Mouse (Mus musculus) liver, embryonic 14.5 days (tissue): ENCODE data around the gene Prkd3. TPM values are rescaled to one million over a fixed set of nuclear protein-coding genes. Genes with fewer than 3 reads are reported as not detected.

Experiments
- ATAC-seq: fragments of 200-750 bp; cut with Nextera tagmentation; 2 replicates; pipeline ENCODE4 v1.8.0; 2017; ENCODE audit warnings: moderate number of reproducible peaks, mild to moderate bottlenecking, moderate library complexity; ENCODE audit not compliant: insufficient read depth
- DNase-seq, 3 experiments: peaks; one replicate each; pipeline ENCODE4 v3.0.0-alpha.2; 2012 to 2013; ENCODE audit warnings: low read depth in 3 of 3, low spot score in 3 of 3
- H3K27ac ChIP-seq: fragments of 300-500 bp; sonication (generic); 2 replicates; pipeline ENCODE4 v1.5.1; 2014; ENCODE audit warnings: moderate library complexity, mild to moderate bottlenecking, control low read depth, inconsistent platforms
- H3K27me3 ChIP-seq: fragments of 300-500 bp; sonication (generic); 2 replicates; pipeline ENCODE4 v1.6.1; 2014; ENCODE audit warnings: mild to moderate bottlenecking, low read length, moderate library complexity; ENCODE audit not compliant: control insufficient read depth, insufficient read depth
- H3K36me3 ChIP-seq: fragments of 300-500 bp; sonication (generic); replicated peaks from 2 replicates; pipeline ENCODE4 v1.6.1; 2014; ENCODE audit warnings: low read depth; ENCODE audit not compliant: control insufficient read depth, insufficient read depth
- H3K4me1 ChIP-seq, 2 experiments: fragments of 200-500 bp in 1 of 2; fragments of 300-500 bp in 1 of 2; sonication (generic) in 1 of 2; replicated peaks; 2 replicates each; pipeline ENCODE4 v1.6.1; 2012 to 2014; ENCODE audit warnings: antibody characterized with exemption in 1 of 2, inconsistent platforms in 1 of 2, low read length in 1 of 2; ENCODE audit not compliant: control insufficient read depth in 2 of 2, insufficient read depth in 2 of 2
- H3K4me2 ChIP-seq: fragments of 300-500 bp; sonication (generic); 2 replicates; pipeline ENCODE4 v1.6.1; 2014; ENCODE audit warnings: low read depth, mild to moderate bottlenecking, control low read depth, moderate library complexity
- H3K4me3 ChIP-seq, 2 experiments: fragments of 200-500 bp in 1 of 2; fragments of 300-500 bp in 1 of 2; sonication (generic) in 1 of 2; 2 replicates each; pipeline ENCODE4 v1.5.1; 2012 to 2014; ENCODE audit warnings: low read depth in 2 of 2, low read length in 2 of 2, mild to moderate bottlenecking in 2 of 2, control low read depth in 1 of 2, inconsistent platforms in 1 of 2, moderate library complexity in 1 of 2; ENCODE audit not compliant: insufficient read depth in 1 of 2
- H3K9ac ChIP-seq: fragments of 300-500 bp; sonication (generic); replicated peaks from 2 replicates; pipeline ENCODE4 v1.6.1; 2014; ENCODE audit warnings: mild to moderate bottlenecking, control low read depth, moderate library complexity
- H3K9me3 ChIP-seq: fragments of 300-500 bp; sonication (generic); 2 replicates; pipeline ENCODE4 v1.6.1; 2016; ENCODE audit warnings: low read length, mixed read lengths; ENCODE audit not compliant: control insufficient read depth
- CTCF ChIP-seq: IDR thresholded peaks from 2 replicates; pipeline ENCODE4 v1.5.1; 2016; ENCODE audit warnings: antibody characterized with exemption, low read depth, control low read depth
- EP300 ChIP-seq: IDR thresholded peaks from 2 replicates; pipeline ENCODE4 v1.6.1; 2016; ENCODE audit warnings: antibody characterized with exemption, low read depth
- WGBS: fragments of 180-500 bp; shearing (Covaris S2); extraction: QIAGEN DNeasy Blood & Tissue Kit; methylation state at CpG from one replicate; pipeline ENCODE4 v1.1.7; 2014; ENCODE audit not compliant: insufficient replicate concordance; 5-methylcytosine and 5-hydroxymethylcytosine counted together
- polyA plus RNA-seq, 2 experiments: library from polyadenylated mRNA; depleted of rRNA in 1 of 2; stranded (reverse) in 1 of 2; unstranded in 1 of 2; fragments of >200 nt; fragmentation: Nextera tagmentation in 1 of 2; extraction: Ambion mirVana in 1 of 2; gene quantifications; 2 replicates each; pipeline versions ENCODE4 v1.2.1 to v1.2.3; 2012 to 2014

Prkd3 gene
- 3.9 and 6.0 TPM in 2 replicates for polyA plus RNA-seq (2012; rRNA removed)
- 6.0 and 7.5 TPM in 2 replicates for polyA plus RNA-seq (2014; fragmentation: Nextera tagmentation; extraction: Ambion mirVana)

GRCm38 (mm10) chr17:79020208-79020983 is at the start of gene Prkd3:
Gene Prkd3, minus strand, starts transcription at chr17:79020816.
- peak within 1 kb of the TSS; percentile 77 for H3K9ac ChIP-seq
- under 1% methylated on average over 79 of the region's 113 CpGs for WGBS
- no peaks in the 10 kb centered on the region for H3K9me3 ChIP-seq
- no peaks in the 10 kb centered on the region for H3K36me3 ChIP-seq
- H3K4me1 ChIP-seq: peaks cover 14 to 15% of the 10 kb centered on the region in 2 experiments
- peak; percentile 85 for ATAC-seq
- H3K27ac ChIP-seq: no peak within 1 kb of the TSS
- peak within 1 kb of the TSS; percentile 76 to 81 for H3K4me3 ChIP-seq
- no peak for TF ChIP-seq CTCF
- no peak for TF ChIP-seq EP300
- no peaks in the 10 kb centered on the region; the same call in none of the 2 replicates for H3K27me3 ChIP-seq
- H3K4me2 ChIP-seq: peak within 1 kb of the TSS; percentile 71
- DNase-seq: peak in 1 of 3 experiments; percentile 19

- H3K27ac ChIP-seq: no peak overlapping the region
- H3K9ac ChIP-seq: no peak overlapping the region
- no peak for TF ChIP-seq CTCF
- TF ChIP-seq EP300: no peak
- no peaks in the 10 kb centered on the region for H3K36me3 ChIP-seq
- peak in 1 of 3 experiments; percentile 9 for DNase-seq
- peak; percentile 37; the same call in 1 of the 2 replicates for ATAC-seq
- H3K4me1 ChIP-seq: peaks cover 0 to 22% of the 10 kb centered on the region in 2 experiments; a peak in 2 of 4 replicates
- no peak overlapping the region for H3K4me3 ChIP-seq
- H3K4me2 ChIP-seq: no peak overlapping the region
- no peaks in the 10 kb centered on the region for H3K27me3 ChIP-seq
- H3K9me3 ChIP-seq: no peaks in the 10 kb centered on the region
- 61% methylated on average over 14 of the region's 14 CpGs for WGBS
Measured at GRCm38 (mm10) chr17:79069766-79070480, 49.3 kb upstream of the Prkd3 start.

- Histone ChIP-seq H3K27ac (no peak overlapping the region), H3K27me3 (no peaks in the 10 kb centered on the region), H3K9ac (no peak overlapping the region), H3K9me3 (no peaks in the 10 kb centered on the region), H3K4me1 (peaks cover 0 to 22% of the 10 kb centered on the region in 2 experiments; a peak in 2 of 4 replicates), H3K4me3 (no peak overlapping the region), H3K36me3 (no peaks in the 10 kb centered on the region), H3K4me2 (no peak overlapping the region)
- no peak for TF ChIP-seq EP300
- TF ChIP-seq CTCF: 0 out of 2 replicates have a peak, but pooled peaks have one; percentile 4
- no peak for DNase-seq
- WGBS: 50% methylated on average over 4 of the region's 4 CpGs
- peak; percentile 45; the same call in 1 of the 2 replicates for ATAC-seq
Measured at GRCm38 (mm10) chr17:79069019-79069418, 48.4 kb upstream of the Prkd3 start.

GRCm38 (mm10) chr17:79068581-79068980 is 48.0 kb upstream of the Prkd3 start:
- Histone ChIP-seq H3K9me3 (no peaks in the 10 kb centered on the region), H3K4me2 (no peak overlapping the region), H3K4me3 (no peak overlapping the region), H3K27me3 (no peaks in the 10 kb centered on the region), H3K27ac (no peak overlapping the region), H3K4me1 (peaks cover 0 to 22% of the 10 kb centered on the region in 2 experiments; a peak in 2 of 4 replicates), H3K9ac (no peak overlapping the region), H3K36me3 (no peaks in the 10 kb centered on the region)
- ATAC-seq (no peak), DNase-seq (no peak)
- TF ChIP-seq EP300 (no peak), CTCF (no peak)
- WGBS: 69% methylated on average over 7 of the region's 7 CpGs

GRCm38 (mm10) chr17:79064250-79064649 is 43.6 kb upstream of the Prkd3 start:
- H3K9ac ChIP-seq: no peak overlapping the region
- no peaks in the 10 kb centered on the region for H3K27me3 ChIP-seq
- WGBS: 53% methylated on average over 1 of the region's 1 CpGs
- H3K4me3 ChIP-seq: no peak overlapping the region
- no peak overlapping the region for H3K4me2 ChIP-seq
- ATAC-seq (no peak), DNase-seq (no peak)
- peaks cover 0 to 11% of the 10 kb centered on the region in 2 experiments; a peak in 2 of 4 replicates for H3K4me1 ChIP-seq
- H3K27ac ChIP-seq: no peak overlapping the region
- no peak for TF ChIP-seq CTCF
- no peak for TF ChIP-seq EP300
- no peaks in the 10 kb centered on the region for H3K36me3 ChIP-seq
- H3K9me3 ChIP-seq: no peaks in the 10 kb centered on the region
